10 mouse cellular contexts compared by ENCODE assay signal in the genomic region with DNA sequence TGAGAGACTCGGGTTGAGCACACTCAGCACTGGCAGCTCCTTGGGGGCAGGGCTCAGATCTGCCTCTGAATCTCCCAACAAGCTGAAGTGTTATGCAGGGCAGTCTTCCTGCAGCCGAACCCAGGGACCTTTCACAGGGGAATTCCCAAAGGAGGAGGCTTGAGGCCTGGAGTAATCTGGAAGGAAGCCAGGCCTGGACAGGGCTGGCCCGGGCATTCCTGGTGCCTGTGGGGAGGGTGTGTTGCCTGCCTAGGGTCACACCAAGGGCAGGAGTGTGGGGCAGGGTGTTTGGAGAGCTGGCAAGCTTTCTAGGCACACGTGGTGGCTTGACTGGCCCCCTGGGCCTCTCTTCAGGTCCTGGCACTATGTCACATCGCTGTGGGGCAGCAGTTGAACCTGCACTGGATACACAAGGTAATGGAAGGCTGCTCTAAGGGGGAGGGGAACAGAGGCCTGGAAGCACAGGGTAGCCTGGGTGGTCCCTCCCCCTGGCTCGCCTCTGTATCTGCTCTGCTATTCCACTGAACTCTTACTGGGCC. TPM values are rescaled to one million over a fixed set of nuclear protein-coding genes. Genes with fewer than 3 reads are reported as not detected.
A peak's percentile ranks its signal among the peaks of the same experiment; 100 is the strongest.
DNase-seq lines count a peak whose midpoint lies in the region; ATAC-seq lines count a peak whose summit lies in the region.
"Had no signal": no experiment of that assay in that cellular context is flagged by ENCODE, and none has a peak within 500 bp of the region (broad histone marks: within the 10 kb centered on the region; RNA-seq: fewer than 3 reads in every experiment).

No protein-coding gene starts in this region.

- H3K27ac ChIP-seq in neural tube, embryonic 11.5 days (ENCODE audit: low read depth, low read length) = 0 out of 2 replicates have a peak overlapping the region, but pooled peaks have one; percentile 35
- peak overlapping the region; percentile 86 for H3K27ac ChIP-seq in heart, embryonic 11.5 days (ENCODE audit: low read depth, low read length)

- H3K9ac ChIP-seq in neural tube, embryonic 11.5 days (ENCODE audit: low read length) = no peak overlapping the region
- peak overlapping the region; percentile 36 for H3K9ac ChIP-seq in heart, embryonic 11.5 days (ENCODE audit: low read depth, low read length)

- no peaks in the 10 kb centered on the region for H3K9me3 ChIP-seq in neural tube, embryonic 11.5 days (ENCODE audit: control insufficient read depth, low read length)
- no peaks in the 10 kb centered on the region for H3K9me3 ChIP-seq in heart, embryonic 11.5 days (replicated peaks; ENCODE audit: control insufficient read depth, low read length)

- no peak overlapping the region for H3K4me3 ChIP-seq in neural tube, embryonic 11.5 days (ENCODE audit: low read depth, low read length)
- H3K4me3 ChIP-seq in heart, embryonic 11.5 days (ENCODE audit: low read depth, low read length) = no peak overlapping the region

- no peak overlapping the region for H3K4me2 ChIP-seq in neural tube, embryonic 11.5 days (ENCODE audit: low read depth)
- H3K4me2 ChIP-seq in heart, embryonic 11.5 days = peak overlapping the region; percentile 36

- WGBS in neural tube, embryonic 11.5 days = 31% methylated on average over 6 of the region's 6 CpGs
- 8% methylated on average over 6 of the region's 6 CpGs for WGBS in heart, embryonic 11.5 days (ENCODE audit: insufficient replicate concordance)

- no peak for ATAC-seq in neural tube, embryonic 11.5 days (ENCODE audit: insufficient read depth, low FRiP score, low TSS enrichment)
- peak; percentile 71 for ATAC-seq in heart, embryonic 11.5 days (replicated peaks; ENCODE audit: insufficient number of reproducible peaks, low FRiP score, low TSS enrichment)
- no peak for ATAC-seq in megakaryocyte-erythroid progenitor cell, adult 5-6 weeks (replicated peaks; ENCODE audit: low FRiP score, low TSS enrichment, poor library complexity, severe bottlenecking)

- no peaks in the 10 kb centered on the region for H3K27me3 ChIP-seq in neural tube, embryonic 11.5 days (ENCODE audit: control insufficient read depth, insufficient read depth, low read length)
- H3K27me3 ChIP-seq in heart, embryonic 11.5 days (ENCODE audit: control insufficient read depth, insufficient read depth, low read length) = no peaks in the 10 kb centered on the region

- H3K36me3 ChIP-seq in neural tube, embryonic 11.5 days (ENCODE audit: control insufficient read depth, insufficient read depth, low read length) = no peaks in the 10 kb centered on the region
- H3K36me3 ChIP-seq in heart, embryonic 11.5 days (ENCODE audit: control insufficient read depth, insufficient read depth, low read length) = no peaks in the 10 kb centered on the region; the same call in 1 of the 2 replicates

- H3K4me1 ChIP-seq in neural tube, embryonic 11.5 days (ENCODE audit: control insufficient read depth, insufficient read depth, low read length) = peaks cover 6% of the 10 kb centered on the region
- H3K4me1 ChIP-seq in heart, embryonic 11.5 days (ENCODE audit: control insufficient read depth, insufficient read depth, low read length) = peaks cover 37% of the 10 kb centered on the region

- no peak for DNase-seq in neural tube, embryonic 11.5 days (ENCODE audit: low spot score)
- DNase-seq in neural tube, embryonic 10.5 days (ENCODE audit: extremely low spot score, low spot score) = no peak
- peak; percentile 87 for DNase-seq in kidney, adult 9 months
- peak; percentile 70 for DNase-seq in lung, postnatal 14 days
- DNase-seq in frontal cortex, postnatal 25 days (ENCODE audit: low spot score in 2 of 2) = no peak
- DNase-seq in left cerebral cortex, adult 8-10 months (ENCODE audit: low spot score in 2 of 2) = no peak

RNA-seq across cellular contexts. Expression of gene Klhl35, which starts 24.2 kb away (rescaled TPM):
- 25.8 and 31.4 TPM in 2 replicates for polyA plus RNA-seq in neural tube, embryonic 11.5 days (2014; fragmentation: Nextera tagmentation; extraction: Ambion mirVana)
- 0.77 and 1.0 TPM in 2 replicates for polyA plus RNA-seq in heart, embryonic 11.5 days (2014; fragmentation: Nextera tagmentation; extraction: Ambion mirVana)
- 2.1 TPM in 1 of 2 replicates, not detected in the other for total RNA-seq in megakaryocyte-erythroid progenitor cell, adult 5-6 weeks (2014; fragmentation: Nextera tagmentation)
- 0.65 TPM in 1 of 2 replicates, not detected in the other for total RNA-seq in megakaryocyte-erythroid progenitor cell, adult 5-6 weeks (2017)
- total RNA-seq in left cerebral cortex, adult 8-10 months (2022) = 1 to 10 TPM; 1.5 to 4.9 (median 3.7) TPM
- total RNA-seq: hematopoietic stem cell, adult 5-6 weeks; MEL had no signal

RNA-seq across cellular contexts. Expression of gene Rps3, which starts 41.9 kb away (rescaled TPM):
- polyA plus RNA-seq in neural tube, embryonic 11.5 days (2014; fragmentation: Nextera tagmentation; extraction: Ambion mirVana) = 687 and 719 TPM in 2 replicates
- 591 and 608 TPM in 2 replicates for polyA plus RNA-seq in heart, embryonic 11.5 days (2014; fragmentation: Nextera tagmentation; extraction: Ambion mirVana)
- 1,003 and 1,349 TPM in 2 replicates for total RNA-seq in megakaryocyte-erythroid progenitor cell, adult 5-6 weeks (2014; fragmentation: Nextera tagmentation)
- total RNA-seq in megakaryocyte-erythroid progenitor cell, adult 5-6 weeks (2017) = 1,982 and 2,496 TPM in 2 replicates
- total RNA-seq in left cerebral cortex, adult 8-10 months (2022) = 100 to 1,000 TPM; 240 to 334 (median 272) TPM

Comparison
In these comparisons a context has a peak if more than half of its experiments do, and no peak if none do; other contexts are left out.
1. DNase-seq: peak in kidney, adult 9 months (single experiment) and lung, postnatal 14 days (single experiment); none in neural tube, embryonic 11.5 days (single experiment), neural tube, embryonic 10.5 days (single experiment), frontal cortex, postnatal 25 days (0 of 2) and left cerebral cortex, adult 8-10 months (0 of 2).